Mouse (Mus musculus) intestine, postnatal 0 days (tissue): ENCODE results near the gene E2f4. TPM values are rescaled to one million over a fixed set of nuclear protein-coding genes. Genes with fewer than 3 reads are reported as not detected.

Experiments
- ATAC-seq: fragments of 200-750 bp; cut with Nextera tagmentation; 2 replicates; pipeline ENCODE4 v1.8.0; 2017; ENCODE audit warnings: mild to moderate bottlenecking, moderate TSS enrichment, moderate library complexity
- H3K27ac ChIP-seq: fragments of 300-500 bp; sonication (generic); 2 replicates; pipeline ENCODE4 v1.5.1; 2014; ENCODE audit warnings: mild to moderate bottlenecking, low read depth, low read length, moderate library complexity
- H3K27me3 ChIP-seq: fragments of 300-500 bp; sonication (generic); replicated peaks from 2 replicates; pipeline ENCODE4 v1.6.1; 2014; ENCODE audit warnings: low read length, mixed read lengths; ENCODE audit not compliant: control insufficient read depth, insufficient read depth
- H3K36me3 ChIP-seq: fragments of 300-500 bp; sonication (generic); 2 replicates; pipeline ENCODE4 v1.6.1; 2014; ENCODE audit warnings: mild to moderate bottlenecking, moderate library complexity; ENCODE audit not compliant: control insufficient read depth, insufficient read depth
- H3K4me1 ChIP-seq: fragments of 300-500 bp; sonication (generic); replicated peaks from 2 replicates; pipeline ENCODE4 v1.6.1; 2014; ENCODE audit warnings: antibody characterized with exemption, low read length, mixed read lengths; ENCODE audit not compliant: control insufficient read depth, insufficient read depth
- H3K4me2 ChIP-seq: fragments of 300-500 bp; sonication (generic); replicated peaks from 2 replicates; pipeline ENCODE4 v1.6.1; 2014; ENCODE audit warnings: low read depth, mild to moderate bottlenecking, moderate library complexity
- H3K4me3 ChIP-seq: fragments of 300-500 bp; sonication (generic); 2 replicates; pipeline ENCODE4 v1.5.1; 2014; ENCODE audit warnings: low read depth, low read length
- H3K9ac ChIP-seq: fragments of 300-500 bp; sonication (generic); 2 replicates; pipeline ENCODE4 v1.6.1; 2014; ENCODE audit warnings: mild to moderate bottlenecking, low read depth, low read length
- H3K9me3 ChIP-seq: fragments of 300-500 bp; sonication (generic); 2 replicates; pipeline ENCODE4 v1.6.1; 2016; ENCODE audit warnings: mixed run types; ENCODE audit not compliant: control insufficient read depth
- CTCF ChIP-seq: sonication (generic); IDR thresholded peaks from 2 replicates; pipeline ENCODE4 v1.5.1; 2016; ENCODE audit warnings: low read depth, mild to moderate bottlenecking, control low read depth, antibody characterized with exemption, moderate library complexity
- WGBS: fragments of 180-500 bp; shearing (Covaris S2); extraction: QIAGEN DNeasy Blood & Tissue Kit; methylation state at CpG from one replicate; pipeline ENCODE4 v1.1.7; 2014; 5-methylcytosine and 5-hydroxymethylcytosine counted together
- polyA plus RNA-seq: library from polyadenylated mRNA; unstranded; fragments of >200 nt; fragmentation: Nextera tagmentation; extraction: Ambion mirVana; gene quantifications from 2 replicates; pipeline ENCODE4 v1.2.1, GENCODE M21; 2015

Gene E2f4
- polyA plus RNA-seq, 1 experiment from 2014 or later: 42.0 TPM

DNA sequence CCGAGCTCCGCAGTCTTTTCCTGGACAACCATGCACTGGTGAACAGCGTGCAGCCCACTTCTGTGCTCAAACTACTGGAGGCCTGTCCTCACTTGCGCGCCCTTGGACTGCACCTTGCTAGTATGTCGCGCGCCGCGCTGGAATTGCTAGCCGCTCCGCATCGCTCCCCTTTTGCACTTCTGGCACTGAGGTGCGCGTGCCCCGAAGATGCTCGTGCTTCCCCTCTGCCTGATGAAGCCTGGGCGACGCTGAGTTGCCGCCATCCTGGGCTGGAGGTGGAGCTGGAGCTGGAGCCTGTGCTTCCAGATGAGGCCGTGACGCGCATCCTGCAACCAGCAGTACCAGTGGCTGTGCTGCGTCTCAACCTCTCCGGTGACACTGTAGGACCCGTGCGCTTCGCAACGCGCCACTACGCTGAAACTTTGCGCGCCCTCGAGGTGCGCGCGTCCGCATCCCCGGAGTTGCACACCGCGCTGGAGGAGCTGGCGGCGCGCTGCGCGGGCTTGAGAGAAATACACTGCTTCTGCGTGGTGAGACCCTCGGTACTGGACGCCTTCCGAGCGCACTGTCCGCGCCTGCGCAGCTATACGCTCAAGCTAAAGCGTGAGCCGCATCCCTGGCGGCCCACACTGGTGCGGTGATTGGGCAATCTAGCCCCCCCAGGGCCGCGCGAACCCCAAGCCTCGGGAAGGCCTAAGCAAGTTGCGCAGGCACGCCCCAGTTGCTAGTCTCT is 29.0 kb upstream of the E2f4 start:
- H3K4me3 ChIP-seq: peak overlapping the region; percentile 43
- H3K4me1 ChIP-seq: peaks cover 22% of the 10 kb centered on the region; the same call in 1 of the 2 replicates
- no peak for TF ChIP-seq CTCF
- ATAC-seq: no peak
- no peak overlapping the region for H3K9ac ChIP-seq
- H3K36me3 ChIP-seq: peaks cover 10% of the 10 kb centered on the region; the same call in 1 of the 2 replicates
- no peak overlapping the region for H3K27ac ChIP-seq
- H3K27me3 ChIP-seq: peaks cover 57% of the 10 kb centered on the region
- H3K4me2 ChIP-seq: peak overlapping the region; percentile 78
- H3K9me3 ChIP-seq: no peaks in the 10 kb centered on the region
- WGBS: 15% methylated on average over 65 of the region's 65 CpGs

DNA sequence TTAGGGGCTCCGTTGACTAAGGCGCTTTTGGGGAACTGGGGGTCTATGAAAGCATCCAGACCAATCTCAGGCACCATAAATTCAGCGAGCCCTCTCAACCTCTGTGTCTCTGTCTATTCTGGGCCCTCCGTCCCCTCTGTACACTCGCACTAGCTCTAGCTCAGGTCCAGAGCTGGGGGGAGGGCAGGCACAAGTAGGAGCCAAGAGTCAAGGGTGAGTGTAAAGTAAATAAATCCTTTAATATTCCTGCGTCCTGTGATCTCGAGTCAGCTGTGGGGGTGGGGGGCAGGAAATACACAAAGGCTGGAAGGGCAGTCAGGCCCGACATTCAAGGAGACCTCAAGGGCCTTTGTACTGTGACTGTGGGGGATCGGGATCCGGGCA is 28.4 kb upstream of the E2f4 start:
- H3K4me2 ChIP-seq: peak overlapping the region; percentile 78
- TF ChIP-seq CTCF: no peak
- H3K9ac ChIP-seq: no peak overlapping the region
- H3K27ac ChIP-seq: no peak overlapping the region
- peaks cover 22% of the 10 kb centered on the region; the same call in 1 of the 2 replicates for H3K4me1 ChIP-seq
- peaks cover 10% of the 10 kb centered on the region; the same call in 1 of the 2 replicates for H3K36me3 ChIP-seq
- WGBS: 16% methylated on average over 10 of the region's 10 CpGs
- H3K9me3 ChIP-seq: no peaks in the 10 kb centered on the region
- peaks cover 58% of the 10 kb centered on the region for H3K27me3 ChIP-seq
- no peak for ATAC-seq
- H3K4me3 ChIP-seq: peak overlapping the region; percentile 43

DNA sequence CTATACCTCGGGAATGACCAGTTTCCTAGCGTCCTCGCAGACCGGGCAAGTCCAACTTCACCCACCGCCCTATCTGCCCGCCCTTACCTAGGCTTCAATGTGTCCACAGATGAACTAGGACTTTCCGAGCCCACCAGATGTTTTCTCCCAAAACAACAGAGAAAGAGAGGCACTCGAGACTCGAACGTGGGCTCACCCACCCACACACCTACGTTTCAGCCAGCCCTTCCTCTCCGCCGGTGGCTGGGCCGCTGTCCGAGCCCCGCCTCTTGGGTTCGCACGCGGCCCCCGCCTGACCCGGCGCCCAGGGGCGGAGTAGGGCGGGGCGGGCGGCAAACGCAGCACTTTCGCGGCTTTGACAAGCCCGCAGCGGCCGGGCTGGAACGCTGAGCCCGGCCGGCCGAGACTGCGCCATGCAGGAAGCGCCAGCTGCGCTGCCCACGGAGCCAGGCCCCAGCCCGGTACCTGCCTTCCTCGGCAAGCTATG is 28.0 kb upstream of the E2f4 start, which contains the start of gene Hsf4:
Hsf4 (plus strand) TSS at position 341 of the 487 bp plus-strand sequence.
- no peaks in the 10 kb centered on the region for H3K9me3 ChIP-seq
- peaks cover 22% of the 10 kb centered on the region; the same call in 1 of the 2 replicates for H3K4me1 ChIP-seq
- peaks cover 10% of the 10 kb centered on the region; the same call in 1 of the 2 replicates for H3K36me3 ChIP-seq
- no peak for TF ChIP-seq CTCF
- no peak within 1 kb of the TSS for H3K27ac ChIP-seq
- 2% methylated on average over 42 of the region's 42 CpGs for WGBS
- 0 out of 2 replicates have a peak within 1 kb of the TSS, but pooled peaks have one; percentile 22 for H3K9ac ChIP-seq
- peak within 1 kb of the TSS; percentile 78 for H3K4me2 ChIP-seq
- H3K27me3 ChIP-seq: peaks cover 61% of the 10 kb centered on the region
- ATAC-seq: peak; percentile 65
- peak within 1 kb of the TSS; percentile 43 for H3K4me3 ChIP-seq

DNA sequence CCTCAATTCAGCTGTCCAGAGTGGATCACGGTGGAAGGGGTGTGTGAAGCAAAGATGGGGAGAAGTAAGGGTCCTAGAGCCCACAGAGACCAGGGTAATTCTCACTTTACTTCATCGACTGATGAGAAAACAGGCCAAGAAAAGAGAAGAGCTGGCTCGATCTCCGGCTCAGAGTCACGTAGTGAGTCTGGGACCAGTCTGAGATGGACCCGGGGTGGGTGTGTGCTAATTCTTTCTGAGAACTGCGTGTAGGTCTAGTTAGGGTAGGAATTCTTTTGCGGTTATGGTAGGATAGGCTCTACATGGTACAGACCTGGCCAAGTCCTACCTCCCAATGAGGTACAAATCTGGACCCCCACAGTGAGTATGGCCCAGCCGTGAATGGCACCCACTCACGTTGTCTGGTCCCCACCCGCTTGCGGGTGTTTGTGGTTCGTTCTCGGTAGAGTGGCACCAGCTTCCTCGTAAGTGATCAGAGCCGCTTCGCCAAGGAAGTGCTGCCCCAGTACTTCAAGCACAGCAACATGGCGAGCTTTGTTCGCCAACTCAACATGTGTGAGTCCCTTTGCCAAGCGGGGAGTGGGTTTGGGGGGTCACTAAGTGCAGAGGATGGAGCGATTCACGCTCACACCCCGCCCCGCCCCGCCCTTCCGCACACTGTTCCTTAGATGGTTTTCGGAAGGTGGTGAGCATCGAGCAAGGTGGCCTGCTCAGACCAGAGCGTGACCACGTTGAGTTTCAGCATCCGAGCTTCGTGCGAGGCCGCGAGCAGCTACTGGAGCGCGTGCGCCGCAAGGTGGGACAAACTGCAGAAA is 27.2 kb upstream of the E2f4 start:
- Histone ChIP-seq H3K4me2 (peak overlapping the region; percentile 78), H3K4me3 (peak overlapping the region; percentile 43), H3K9ac (no peak overlapping the region), H3K27ac (no peak overlapping the region), H3K4me1 (peaks cover 17% of the 10 kb centered on the region; the same call in 1 of the 2 replicates), H3K9me3 (no peaks in the 10 kb centered on the region), H3K36me3 (peaks cover 10% of the 10 kb centered on the region; the same call in 1 of the 2 replicates), H3K27me3 (peaks cover 69% of the 10 kb centered on the region)
- ATAC-seq: no peak
- 8% methylated on average over 39 of the region's 39 CpGs for WGBS
- TF ChIP-seq CTCF: no peak

DNA sequence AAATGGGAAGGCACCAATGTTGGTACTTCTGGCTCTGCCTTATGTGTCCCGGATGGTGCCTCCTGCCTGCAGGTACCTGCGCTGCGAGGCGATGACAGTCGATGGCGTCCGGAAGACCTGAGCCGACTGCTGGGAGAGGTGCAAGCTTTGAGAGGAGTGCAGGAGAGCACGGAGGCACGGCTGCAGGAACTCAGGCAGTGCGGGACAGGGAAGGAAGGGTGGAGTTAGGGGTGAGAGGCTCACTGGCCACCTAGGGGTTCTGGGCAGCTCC is 26.6 kb upstream of the E2f4 start:
- Histone ChIP-seq H3K27me3 (peaks cover 73% of the 10 kb centered on the region), H3K27ac (no peak overlapping the region), H3K36me3 (peaks cover 10% of the 10 kb centered on the region; the same call in 1 of the 2 replicates), H3K9me3 (no peaks in the 10 kb centered on the region), H3K4me3 (no peak overlapping the region), H3K9ac (no peak overlapping the region), H3K4me1 (peaks cover 19% of the 10 kb centered on the region; the same call in 1 of the 2 replicates), H3K4me2 (no peak overlapping the region)
- TF ChIP-seq CTCF: no peak
- 8% methylated on average over 11 of the region's 11 CpGs for WGBS
- ATAC-seq: no peak

DNA sequence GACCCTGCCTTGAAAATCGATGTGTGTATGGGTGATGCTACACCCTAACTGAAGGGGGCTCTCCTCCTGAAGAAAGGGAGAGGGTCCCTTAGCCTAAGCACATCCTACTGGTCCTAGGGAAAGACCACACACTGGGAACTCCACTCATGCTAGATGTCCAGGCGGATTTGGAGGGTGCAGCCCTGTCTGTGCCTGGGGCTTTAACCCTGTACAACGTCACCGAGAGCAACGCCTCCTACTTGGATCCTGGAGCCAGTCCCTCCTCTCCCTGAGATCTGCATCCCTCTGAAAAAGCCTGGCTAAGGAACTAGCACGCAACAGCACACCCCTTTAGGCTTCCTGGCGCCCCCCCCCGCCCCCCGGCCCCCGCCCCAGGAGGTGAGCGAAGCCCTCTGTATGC is 22.1 kb upstream of the E2f4 start:
- peak overlapping the region; percentile 83 for H3K4me2 ChIP-seq
- peaks cover 10% of the 10 kb centered on the region for H3K4me1 ChIP-seq
- TF ChIP-seq CTCF: no peak
- no peak for ATAC-seq
- H3K4me3 ChIP-seq: peak overlapping the region; percentile 39; the same call in 1 of the 2 replicates
- H3K9me3 ChIP-seq: no peaks in the 10 kb centered on the region
- H3K27ac ChIP-seq: no peak overlapping the region
- no peaks in the 10 kb centered on the region for H3K36me3 ChIP-seq
- 16% methylated on average over 11 of the region's 11 CpGs for WGBS
- H3K9ac ChIP-seq: no peak overlapping the region
- peaks cover 77% of the 10 kb centered on the region for H3K27me3 ChIP-seq
